Mouse (Mus musculus) forebrain, embryonic 14.5 days (tissue): ENCODE data around the gene Fcrl6. TPM values are rescaled to one million over a fixed set of nuclear protein-coding genes. Genes with fewer than 3 reads are reported as not detected.

ENCODE experiments used
- polyA plus RNA-seq: library from polyadenylated mRNA; unstranded; fragments of >200 nt; fragmentation: Nextera tagmentation; extraction: Ambion mirVana; gene quantifications from 2 replicates; pipeline ENCODE4 v1.2.1, GENCODE M21; 2014

Fcrl6 gene
- polyA plus RNA-seq, 1 experiment from 2014 or later: not detected

Other genes starting within 250 kb of the Fcrl6 start
- gene Pigm, start 226.0 kb downstream of the Fcrl6 start, polyA plus RNA-seq: 4.8 and 5.1 TPM in 2 replicates
- 0.16 and 0.34 TPM in 2 replicates for gene Slamf9, start 127.2 kb downstream of the Fcrl6 start, polyA plus RNA-seq
- gene Igsf9, start 120.8 kb downstream of the Fcrl6 start, polyA plus RNA-seq: 23.5 and 37.8 TPM in 2 replicates
- 40.4 and 53.3 TPM in 2 replicates for gene Tagln2, start 102.5 kb downstream of the Fcrl6 start, polyA plus RNA-seq
- gene Cfap45, start 81.8 kb downstream of the Fcrl6 start, polyA plus RNA-seq: 2.4 and 3.3 TPM in 2 replicates
- 0.11 and 0.28 TPM in 2 replicates for gene Vsig8, start 46.6 kb downstream of the Fcrl6 start, polyA plus RNA-seq
- gene Slamf8, start 12.0 kb downstream of the Fcrl6 start, polyA plus RNA-seq: not detected in 2 replicates
- gene Dusp23, start 30.4 kb upstream of the Fcrl6 start, polyA plus RNA-seq: 6.2 and 7.1 TPM in 2 replicates
- 0.10 and 0.12 TPM in 2 replicates for gene Crp, start 95.5 kb upstream of the Fcrl6 start, polyA plus RNA-seq